Mouse (Mus musculus) spleen, adult 2 months (tissue): Measurements from ENCODE around the gene BC035947.

Experiments used
- CTCF ChIP-seq: fragments of 200-500 bp; IDR thresholded peaks from 2 replicates; pipeline ENCODE4 v1.5.1; 2011; ENCODE audit warnings: mild to moderate bottlenecking, inconsistent platforms; ENCODE audit not compliant: insufficient read depth, insufficient read length, insufficient replicate concordance; ENCODE audit errors: extremely low read depth
- POLR2A ChIP-seq: fragments of 200-500 bp; IDR thresholded peaks from 2 replicates; pipeline ENCODE4 v1.6.1; 2011; ENCODE audit warnings: low read depth, low read length, inconsistent platforms

DNA sequence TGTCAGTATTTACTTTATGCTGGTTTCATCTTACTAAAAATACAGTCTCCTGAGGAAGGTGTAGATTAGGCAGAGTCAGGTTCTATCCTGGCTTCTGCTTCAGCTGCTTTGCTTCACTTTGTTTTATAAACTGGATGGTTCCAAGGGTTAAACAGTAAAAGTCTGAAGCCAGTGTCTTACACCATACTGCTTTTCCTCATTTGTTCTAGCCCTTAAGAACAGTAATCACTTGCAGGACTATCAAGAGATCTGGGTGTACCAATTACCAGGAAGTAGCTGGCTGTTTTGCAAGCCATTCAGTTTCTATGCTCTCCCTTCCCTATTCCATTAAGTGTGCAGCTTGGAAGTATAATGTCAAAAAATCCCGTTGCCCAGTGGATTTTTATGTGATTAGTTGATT lies 4.8 kb downstream of the BC035947 start:
- TF ChIP-seq POLR2A (no peak), CTCF (no peak)
